Mouse (Mus musculus) lung, postnatal 0 days (tissue): ENCODE results near the gene Six4. TPM values are rescaled to one million over a fixed set of nuclear protein-coding genes. Genes with fewer than 3 reads are reported as not detected.
A peak's percentile ranks its signal among the peaks of the same experiment; 100 is the strongest.
"Not testable (repeated sequence)": the region's sequence is repeated elsewhere in the genome, so short reads cannot be mapped to it uniquely, and the experiment has no call there.

Experiments
- ATAC-seq: fragments of 200-750 bp; cut with Nextera tagmentation; 2 replicates; pipeline ENCODE4 v1.8.0; 2017; ENCODE audit warnings: moderate library complexity
- DNase-seq: peaks from one replicate; pipeline ENCODE4 v3.0.0-alpha.2; 2016; ENCODE audit warnings: low spot score
- H3K27ac ChIP-seq: fragments of 300-500 bp; sonication (generic); 2 replicates; pipeline ENCODE4 v1.5.1; 2014; ENCODE audit warnings: antibody characterized with exemption, mild to moderate bottlenecking, low read length, mixed read lengths
- H3K27me3 ChIP-seq: fragments of 300-500 bp; sonication (generic); replicated peaks from 2 replicates; pipeline ENCODE4 v1.6.1; 2014; ENCODE audit warnings: low read length, mixed read lengths; ENCODE audit not compliant: insufficient read depth
- H3K36me3 ChIP-seq: fragments of 300-500 bp; sonication (generic); 2 replicates; pipeline ENCODE4 v1.6.1; 2014; ENCODE audit warnings: low read length, mixed read lengths; ENCODE audit not compliant: insufficient read depth
- H3K4me1 ChIP-seq: fragments of 300-500 bp; sonication (generic); 2 replicates; pipeline ENCODE4 v1.6.1; 2014; ENCODE audit warnings: antibody characterized with exemption, low read depth, low read length, mixed read lengths; ENCODE audit not compliant: insufficient read depth
- H3K4me2 ChIP-seq: fragments of 300-500 bp; sonication (generic); replicated peaks from 2 replicates; pipeline ENCODE4 v1.6.1; 2014; ENCODE audit warnings: low read depth, mild to moderate bottlenecking, low read length, moderate library complexity, mixed read lengths
- H3K4me3 ChIP-seq: fragments of 300-500 bp; sonication (generic); 2 replicates; pipeline ENCODE4 v1.5.1; 2014; ENCODE audit warnings: low read depth, low read length
- H3K9ac ChIP-seq: fragments of 300-500 bp; sonication (generic); replicated peaks from 2 replicates; pipeline ENCODE4 v1.6.1; 2014; ENCODE audit warnings: low read depth, mild to moderate bottlenecking
- H3K9me3 ChIP-seq: fragments of 300-500 bp; sonication (generic); 2 replicates; pipeline ENCODE4 v1.6.1; 2016; ENCODE audit warnings: low read length, mixed read lengths
- CTCF ChIP-seq: IDR thresholded peaks from 2 replicates; pipeline ENCODE4 v1.5.1; 2016; ENCODE audit warnings: antibody characterized with exemption, mild to moderate bottlenecking
- EP300 ChIP-seq: IDR thresholded peaks from 2 replicates; pipeline ENCODE4 v1.6.1; 2016; ENCODE audit warnings: antibody characterized with exemption, mild to moderate bottlenecking, control low read depth
- WGBS: fragments of 180-500 bp; shearing (Covaris S2); extraction: QIAGEN DNeasy Blood & Tissue Kit; methylation state at CpG from one replicate; pipeline ENCODE4 v1.1.7; 2014; 5-methylcytosine and 5-hydroxymethylcytosine counted together
- polyA plus RNA-seq: library from polyadenylated mRNA; unstranded; fragments of >200 nt; fragmentation: Nextera tagmentation; extraction: Ambion mirVana; gene quantifications from 2 replicates; pipeline ENCODE4 v1.2.1, GENCODE M21; 2015

Gene Six4
- polyA plus RNA-seq, result 0.88 and 1.2 TPM in 2 replicates

DNA sequence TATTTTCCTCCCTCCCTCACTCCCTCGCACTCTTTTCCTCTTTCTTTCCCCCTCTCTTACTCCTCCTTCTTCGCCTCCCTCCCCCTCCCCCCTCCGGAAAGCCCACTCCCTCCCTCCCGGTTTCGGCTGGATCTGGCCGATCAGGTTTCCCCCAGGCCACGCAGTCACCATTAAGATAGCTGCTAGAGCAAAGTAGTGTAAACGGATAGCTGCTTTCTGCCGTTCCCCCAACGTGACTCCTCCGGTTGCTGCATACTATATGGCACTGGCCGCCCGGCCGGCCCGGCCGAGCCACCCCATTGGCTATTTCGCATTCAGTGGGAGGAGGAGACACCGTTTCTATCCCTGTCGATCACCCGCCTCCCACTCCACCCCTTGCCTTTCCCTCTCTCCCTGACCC, at the start of gene Six4:
Gene Six4 (minus strand): TSS at position 261 of the 400 bp plus-strand sequence.
- no peaks in the 10 kb centered on the region for H3K36me3 ChIP-seq
- TF ChIP-seq CTCF (no peak), EP300 (no peak)
- peak within 1 kb of the TSS; percentile 99 for H3K4me2 ChIP-seq
- WGBS, result under 1% methylated on average over 18 of the region's 20 CpGs
- H3K4me3 ChIP-seq, result peak within 1 kb of the TSS; percentile 68
- no peaks in the 10 kb centered on the region for H3K4me1 ChIP-seq
- H3K27ac ChIP-seq, result peak within 1 kb of the TSS; percentile 59; the same call in 1 of the 2 replicates
- DNase-seq, result peak; percentile 86
- peaks cover 9% of the 10 kb centered on the region; the same call in 1 of the 2 replicates for H3K27me3 ChIP-seq
- no peaks in the 10 kb centered on the region for H3K9me3 ChIP-seq
- H3K9ac ChIP-seq, result peak within 1 kb of the TSS; percentile 34
- ATAC-seq, result peak; percentile 82

DNA sequence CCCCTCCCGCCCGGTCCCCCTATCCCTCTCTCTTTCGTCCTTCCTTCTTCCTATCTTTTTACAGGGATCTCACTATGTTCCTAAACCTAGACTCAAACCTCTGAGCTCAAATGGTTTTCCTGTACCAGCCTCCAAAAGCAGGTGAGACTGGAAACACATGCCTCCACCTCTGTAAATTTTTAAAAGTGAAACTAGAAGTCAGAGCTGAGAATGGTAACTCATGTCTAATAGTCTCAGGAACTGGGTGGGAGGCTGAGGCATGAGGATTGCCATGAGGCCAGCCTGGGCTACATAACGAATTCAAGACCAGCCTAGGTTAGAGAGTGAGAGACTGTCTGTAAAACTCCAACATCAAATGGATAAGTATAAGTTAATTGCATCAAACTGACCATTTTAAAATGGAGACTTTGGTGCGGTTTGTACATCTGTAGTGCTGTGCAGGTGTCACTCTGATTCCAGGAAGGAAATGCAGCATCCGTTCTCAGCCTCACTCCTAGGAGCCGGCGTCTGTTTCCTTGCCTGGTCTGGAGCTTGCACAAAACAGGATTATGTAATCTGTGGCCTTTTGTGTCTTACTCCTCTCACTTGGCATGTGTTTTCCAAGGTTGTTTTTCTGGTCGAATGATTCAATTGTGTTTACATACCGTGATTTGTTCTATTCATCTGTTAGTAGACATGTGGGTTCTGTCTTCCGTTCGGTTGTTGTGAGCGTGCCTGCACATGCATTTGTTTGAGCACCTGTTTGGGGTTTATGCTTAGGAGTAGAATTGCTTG, 49.3 kb upstream of the Six4 start:
- Histone ChIP-seq H3K9me3 (no peaks in the 10 kb centered on the region), H3K4me1 (peaks cover 5% of the 10 kb centered on the region; the same call in 1 of the 2 replicates), H3K36me3 (no peaks in the 10 kb centered on the region), H3K4me2 (no peak overlapping the region), H3K27ac (no peak overlapping the region), H3K9ac (no peak overlapping the region), H3K4me3 (no peak overlapping the region), H3K27me3 (no peaks in the 10 kb centered on the region)
- 72% methylated on average over 13 of the region's 13 CpGs for WGBS
- DNase-seq (peak; percentile 44), ATAC-seq (peak; percentile 50; the same call in 1 of the 2 replicates)
- TF ChIP-seq EP300 (no peak), CTCF (no peak)

DNA sequence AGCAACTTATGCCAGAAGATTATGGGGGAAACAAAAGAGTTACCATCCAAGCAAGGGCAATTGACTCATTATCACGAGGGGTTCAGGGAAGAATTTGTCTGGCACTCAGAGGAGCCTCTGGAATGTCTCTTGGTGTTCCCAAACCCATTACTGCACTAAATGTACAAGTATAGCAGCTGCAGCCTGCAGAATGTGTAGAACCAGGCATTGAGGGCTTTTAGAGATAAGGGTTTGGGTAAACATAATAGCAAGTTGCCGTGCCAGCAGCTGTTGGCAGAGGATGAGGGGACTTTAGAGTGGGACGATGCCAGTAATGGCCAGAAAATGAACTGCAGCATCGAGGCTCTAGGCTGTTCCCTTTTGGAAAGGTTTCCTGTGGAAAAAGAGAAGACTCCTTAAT, 47.1 kb upstream of the Six4 start:
- Histone ChIP-seq H3K9ac (no peak overlapping the region), H3K9me3 (no peaks in the 10 kb centered on the region), H3K4me2 (no peak overlapping the region), H3K27me3 (no peaks in the 10 kb centered on the region), H3K4me3 (no peak overlapping the region), H3K36me3 (no peaks in the 10 kb centered on the region), H3K27ac (no peak overlapping the region), H3K4me1 (peaks cover 5% of the 10 kb centered on the region; the same call in 1 of the 2 replicates)
- WGBS, result 12% methylated on average over 4 of the region's 4 CpGs
- TF ChIP-seq CTCF, result peak; percentile 53
- peak; percentile 89 for TF ChIP-seq EP300
- peak; percentile 76 for DNase-seq
- ATAC-seq, result peak; percentile 92

DNA sequence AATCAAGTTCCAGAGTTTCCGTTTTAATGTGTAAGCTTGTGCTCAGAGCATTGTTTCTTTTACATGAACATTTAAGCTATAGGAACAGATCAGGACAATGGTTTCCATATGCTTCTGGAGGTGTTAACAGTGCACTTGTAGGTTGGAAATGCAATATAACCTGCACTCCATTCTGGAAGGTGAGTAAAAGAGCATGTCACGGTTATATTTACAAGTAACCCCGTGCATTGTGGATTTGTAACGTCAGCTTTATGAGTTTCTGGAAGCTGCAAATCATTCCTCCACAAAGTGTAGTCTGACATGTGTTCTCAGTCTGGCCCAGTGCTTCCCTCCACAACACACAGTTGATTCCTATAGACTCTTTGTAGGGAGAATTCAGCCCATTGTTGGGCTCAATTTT, 40.9 kb upstream of the Six4 start:
- H3K4me2 ChIP-seq, result no peak overlapping the region
- WGBS, result 91% methylated on average over 4 of the region's 4 CpGs
- H3K9ac ChIP-seq, result no peak overlapping the region
- no peak for DNase-seq
- no peaks in the 10 kb centered on the region for H3K36me3 ChIP-seq
- no peak overlapping the region for H3K27ac ChIP-seq
- no peaks in the 10 kb centered on the region for H3K9me3 ChIP-seq
- no peak overlapping the region for H3K4me3 ChIP-seq
- no peaks in the 10 kb centered on the region for H3K4me1 ChIP-seq
- ATAC-seq, result no peak
- H3K27me3 ChIP-seq, result no peaks in the 10 kb centered on the region
- TF ChIP-seq CTCF, result no peak
- TF ChIP-seq EP300, result no peak

DNA sequence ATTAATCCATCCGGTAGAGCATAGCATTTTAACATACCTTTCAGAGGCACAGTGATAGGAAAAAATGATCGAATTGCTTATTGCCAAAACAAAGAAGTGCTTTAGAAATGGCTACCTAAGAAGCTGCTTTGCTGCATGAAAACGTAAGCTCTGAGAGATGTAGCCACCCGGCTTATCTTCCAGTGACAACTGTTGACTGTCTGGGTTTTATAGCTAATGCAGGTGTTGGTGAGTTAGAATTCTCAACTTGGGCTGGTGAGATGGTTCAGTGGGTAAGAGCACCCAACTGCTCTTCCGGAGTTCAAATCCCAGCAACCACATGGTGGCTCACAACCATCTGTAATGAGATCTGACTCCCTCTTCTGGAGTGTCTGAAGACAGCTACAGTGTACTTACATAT, 37.8 kb upstream of the Six4 start:
- H3K4me2 ChIP-seq, H3K9ac ChIP-seq, H3K4me3 ChIP-seq, H3K36me3 ChIP-seq, H3K27ac ChIP-seq, DNase-seq, H3K4me1 ChIP-seq, H3K9me3 ChIP-seq, H3K27me3 ChIP-seq, ATAC-seq: not testable (repeated sequence)
- 91% methylated on average over 5 of the region's 5 CpGs for WGBS

DNA sequence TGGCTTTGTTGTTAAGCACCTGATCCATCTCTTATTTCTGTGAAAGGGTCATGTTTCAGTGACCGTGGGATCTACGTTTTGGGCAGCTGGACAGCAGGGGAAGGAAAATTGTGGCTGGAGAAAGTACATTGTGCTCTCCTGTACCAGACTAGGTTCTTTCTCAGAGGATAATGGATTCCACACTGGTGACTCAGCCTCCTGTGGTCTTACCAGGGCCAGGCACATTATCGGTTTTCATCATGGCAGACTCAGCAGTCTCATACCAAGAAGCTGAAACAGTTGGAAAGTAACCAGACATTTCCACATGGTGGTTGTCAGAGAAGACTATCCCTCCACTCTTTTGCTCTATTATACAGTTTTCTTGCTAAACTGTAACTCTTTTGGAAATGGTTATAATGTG, 34.0 kb upstream of the Six4 start:
- H3K4me1 ChIP-seq, result no peaks in the 10 kb centered on the region
- H3K4me3 ChIP-seq, result no peak overlapping the region
- H3K36me3 ChIP-seq, result no peaks in the 10 kb centered on the region
- TF ChIP-seq CTCF, result no peak
- no peak for TF ChIP-seq EP300
- H3K9ac ChIP-seq, result no peak overlapping the region
- no peak overlapping the region for H3K27ac ChIP-seq
- ATAC-seq (no peak), DNase-seq (no peak)
- H3K4me2 ChIP-seq, result no peak overlapping the region
- WGBS, result 64% methylated on average over 3 of the region's 3 CpGs
- no peaks in the 10 kb centered on the region for H3K9me3 ChIP-seq
- no peaks in the 10 kb centered on the region for H3K27me3 ChIP-seq
